Mouse (Mus musculus) gastrocnemius, postnatal 14 days (tissue): ENCODE data around the gene Vps37c. TPM values are rescaled to one million over a fixed set of nuclear protein-coding genes. Genes with fewer than 3 reads are reported as not detected.
A peak's percentile ranks its signal among the peaks of the same experiment; 100 is the strongest.

Source experiments
- DNase-seq: peaks from one replicate; pipeline ENCODE4 v3.0.0; 2021; ENCODE audit warnings: mixed read lengths
- intact Hi-C: fragments of 180-260 bp; cut with DNase I; formaldehyde crosslinking; loops from one replicate; pipeline ENCODE4 v1.15.1; 2025; ENCODE audit warnings: low total_unique reads
- long read RNA-seq, 2 experiments: library from polyadenylated mRNA; stranded (forward); transcript quantifications; one replicate each; pipeline ENCODE4 v2.0.0; 2021
- total RNA-seq, 2 experiments: library from RNA; stranded (reverse); gene quantifications; 2 replicates each; pipeline ENCODE4 v1.2.3; 2021

Vps37c gene
- total RNA-seq, result 10 to 100 TPM; 15.2 to 22.0 TPM
- long read RNA-seq, experiment 1, transcript Vps37c-201 (5 exons, 2,686 nt), result major isoform, 44 of 59 reads
- long read RNA-seq, experiment 1, partial matches to known transcripts, result 1 of 59 reads
- long read RNA-seq, experiment 1, other reads (novel, unspliced or antisense), result 11 of 59 reads
- long read RNA-seq, experiment 2, transcript Vps37c-201 (5 exons, 2,686 nt), result major isoform, 50 of 66 reads
- long read RNA-seq, experiment 2, partial matches to known transcripts, result 0 of 66 reads
- long read RNA-seq, experiment 2, other reads (novel, unspliced or antisense), result 13 of 66 reads

- peak; percentile 92 for DNase-seq
- intact Hi-C loops, result no loop called here
Measured at GRCm38 (mm10) chr19:10688537-10689352, at the start of gene Vps37c. TSS of gene Vps37c (plus strand) at chr19:10688735.

- intact Hi-C loops, result no loop called here
- DNase-seq, result no peak
Measured at GRCm38 (mm10) chr19:10640080-10640479, 48.5 kb upstream of the Vps37c start.

- DNase-seq, result no peak
- intact Hi-C loops, result no loop called here
Measured at GRCm38 (mm10) chr19:10640589-10641378, 47.8 kb upstream of the Vps37c start.

- intact Hi-C loops, result no loop called here
- DNase-seq, result peak; percentile 22
Measured at GRCm38 (mm10) chr19:10645616-10646015, 42.9 kb upstream of the Vps37c start.

GRCm38 (mm10) chr19:10648156-10648555, 40.4 kb upstream of the Vps37c start:
- DNase-seq, result no peak
- intact Hi-C loops, result no loop called here

- no peak for DNase-seq
- intact Hi-C loops, result no loop called here
Measured at GRCm38 (mm10) chr19:10656058-10656457, 32.5 kb upstream of the Vps37c start.

- no peak for DNase-seq
- intact Hi-C loops, result no loop called here
Measured at GRCm38 (mm10) chr19:10657742-10658141, 30.8 kb upstream of the Vps37c start.

- intact Hi-C loops, result no loop called here
- DNase-seq, result no peak
Measured at GRCm38 (mm10) chr19:10658406-10658805, 30.1 kb upstream of the Vps37c start.

GRCm38 (mm10) chr19:10661373-10661772, 27.2 kb upstream of the Vps37c start:
- intact Hi-C loops, result loop anchor here (5.0 kb wide), 1 partner anchor 306 kb away; no protein-coding TSS in a partner anchor
- DNase-seq, result no peak

GRCm38 (mm10) chr19:10661919-10662318, 26.6 kb upstream of the Vps37c start:
- no peak for DNase-seq
- intact Hi-C loops, result loop anchor here (5.0 kb wide), 1 partner anchor 305 kb away; no protein-coding TSS in a partner anchor

- intact Hi-C loops, result loop anchor here (5.0 kb wide), 1 partner anchor 305 kb away; no protein-coding TSS in a partner anchor
- DNase-seq, result no peak
Measured at GRCm38 (mm10) chr19:10662665-10663064, 25.9 kb upstream of the Vps37c start.

- intact Hi-C loops, result no loop called here
- DNase-seq, result no peak
Measured at GRCm38 (mm10) chr19:10665093-10665492, 23.4 kb upstream of the Vps37c start.

- peak; percentile 65 for DNase-seq
- intact Hi-C loops, result no loop called here
Measured at GRCm38 (mm10) chr19:10665499-10665898, 23.0 kb upstream of the Vps37c start.

GRCm38 (mm10) chr19:10671319-10671718, 17.2 kb upstream of the Vps37c start:
- intact Hi-C loops, result loop anchor here (5.0 kb wide), 1 partner anchor 41 kb away; no protein-coding TSS in a partner anchor
- no peak for DNase-seq

GRCm38 (mm10) chr19:10671854-10672417, 16.6 kb upstream of the Vps37c start:
- intact Hi-C loops, result loop anchor here (5.0 kb wide), 1 partner anchor 40 kb away; no protein-coding TSS in a partner anchor
- no peak for DNase-seq

GRCm38 (mm10) chr19:10673275-10673674, 15.3 kb upstream of the Vps37c start:
- no peak for DNase-seq
- intact Hi-C loops, result loop anchor here (5.0 kb wide), 1 partner anchor 39 kb away; no protein-coding TSS in a partner anchor

GRCm38 (mm10) chr19:10676656-10677055, 11.9 kb upstream of the Vps37c start:
- DNase-seq, result no peak
- intact Hi-C loops, result loop anchor here (5.0 kb wide), 1 partner anchor 291 kb away; no protein-coding TSS in a partner anchor

GRCm38 (mm10) chr19:10677915-10678771, 10.4 kb upstream of the Vps37c start, which contains the start of gene Pga5:
TSS of gene Pga5 (minus strand) at chr19:10678071.
- intact Hi-C loops, result loop anchor here (5.0 kb wide), 1 partner anchor 289 kb away; no protein-coding TSS in a partner anchor
- DNase-seq, result peak; percentile 82
